Mouse (Mus musculus): ENCODE data around the gene Pcyt1a.

GRCm38 (mm10) chr16:32503633-32504032 lies 72.9 kb downstream of the Pcyt1a start:
- TF ChIP-seq RCOR1 (conservative IDR thresholded peaks at IDR 0.05; ENCODE audit: low read depth, low read length) (no peak), CTCF (conservative IDR thresholded peaks at IDR 0.05 in 1 of 2, IDR thresholded peaks at IDR 0.05 in 1 of 2; ENCODE audit: low read depth in 2 of 2, low read length in 2 of 2) (no peak), TCF12 (IDR thresholded peaks at IDR 0.05; ENCODE audit: low read depth, low read length) (no peak), JUND (conservative IDR thresholded peaks at IDR 0.05; ENCODE audit: low read depth, low read length) (no peak), GABPA (IDR thresholded peaks at IDR 0.05; ENCODE audit: insufficient replicate concordance, low read depth, low read length) (no peak), POLR2A (IDR thresholded peaks at IDR 0.05; ENCODE audit: low read depth, low read length) (no peak), IRF4 (IDR thresholded peaks at IDR 0.05; ENCODE audit: low read depth, low read length) (no peak), MAFK (IDR thresholded peaks at IDR 0.05; ENCODE audit: insufficient replicate concordance, low read length) (no peak), ETS1 (conservative IDR thresholded peaks at IDR 0.05; ENCODE audit: low read depth, low read length) (no peak), NELFE (IDR thresholded peaks at IDR 0.05; ENCODE audit: low read depth, low read length) (no peak)
